Mouse (Mus musculus): Measurements from ENCODE around the gene Bpifa6. TPM values are rescaled to one million over a fixed set of nuclear protein-coding genes. Genes with fewer than 3 reads are reported as not detected.

Gene Bpifa6
- polyA plus RNA-seq, 1 experiment from 2014 or later, result not detected

Other genes starting within 250 kb of the Bpifa6 start
- 313 and 357 TPM in 2 replicates for gene Mapre1, start 233.7 kb upstream of the Bpifa6 start, polyA plus RNA-seq (2014; fragmentation: Nextera tagmentation; extraction: Ambion mirVana)
- gene Efcab8, start 195.0 kb upstream of the Bpifa6 start, polyA plus RNA-seq (2014; fragmentation: Nextera tagmentation; extraction: Ambion mirVana), result not detected in 2 replicates
- not detected in 2 replicates for gene Sun5, start 103.9 kb upstream of the Bpifa6 start, polyA plus RNA-seq (2014; fragmentation: Nextera tagmentation; extraction: Ambion mirVana)
- not detected in 2 replicates for gene Bpifb2, start 99.9 kb upstream of the Bpifa6 start, polyA plus RNA-seq (2014; fragmentation: Nextera tagmentation; extraction: Ambion mirVana)
- not detected in 2 replicates for gene Bpifb6, start 74.6 kb upstream of the Bpifa6 start, polyA plus RNA-seq (2014; fragmentation: Nextera tagmentation; extraction: Ambion mirVana)
- not detected in 2 replicates for gene Bpifb3, start 56.7 kb upstream of the Bpifa6 start, polyA plus RNA-seq (2014; fragmentation: Nextera tagmentation; extraction: Ambion mirVana)
- not detected in 2 replicates for gene Bpifb4, start 36.7 kb upstream of the Bpifa6 start, polyA plus RNA-seq (2014; fragmentation: Nextera tagmentation; extraction: Ambion mirVana)
- gene Bpifa2, start 33.3 kb downstream of the Bpifa6 start, polyA plus RNA-seq (2014; fragmentation: Nextera tagmentation; extraction: Ambion mirVana), result not detected in 2 replicates
- gene Bpifa3, start 155.4 kb downstream of the Bpifa6 start, polyA plus RNA-seq (2014; fragmentation: Nextera tagmentation; extraction: Ambion mirVana), result not detected in 2 replicates
- gene Bpifa1, start 167.9 kb downstream of the Bpifa6 start, polyA plus RNA-seq (2014; fragmentation: Nextera tagmentation; extraction: Ambion mirVana), result not detected in 2 replicates
- not detected in 2 replicates for gene Bpifa5, start 187.7 kb downstream of the Bpifa6 start, polyA plus RNA-seq (2014; fragmentation: Nextera tagmentation; extraction: Ambion mirVana)
- not detected in 2 replicates for gene Bpifb1, start 215.9 kb downstream of the Bpifa6 start, polyA plus RNA-seq (2014; fragmentation: Nextera tagmentation; extraction: Ambion mirVana)
- 0.16 TPM in 1 of 2 replicates, not detected in the other for gene Bpifb5, start 248.8 kb downstream of the Bpifa6 start, polyA plus RNA-seq (2014; fragmentation: Nextera tagmentation; extraction: Ambion mirVana)